Mouse (Mus musculus): ENCODE data around the gene Sprr1b.

Gene Sprr1b

DNA sequence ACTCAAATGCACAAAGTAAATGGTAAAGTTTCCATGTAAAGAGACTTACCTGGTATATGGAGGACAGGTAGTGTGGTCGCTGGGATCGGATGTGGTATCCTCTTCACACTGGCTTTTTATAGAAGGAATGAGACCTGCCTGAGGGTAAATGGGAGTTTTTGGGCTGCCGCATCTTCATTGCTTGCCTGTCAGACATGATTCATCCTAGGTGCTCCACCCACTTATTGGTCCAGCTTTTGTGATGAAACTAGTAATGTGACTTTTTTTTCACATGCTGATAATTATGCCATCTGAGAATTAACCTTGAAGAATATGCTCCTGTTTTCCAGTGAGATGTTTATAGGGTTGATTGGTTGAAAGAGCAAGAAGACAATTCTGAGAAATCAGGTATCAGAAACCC lies at the start of gene Sprr1b:
TSS of gene Sprr1b (minus strand) at position 101 of the 400 bp plus-strand sequence.
- DNase-seq (ENCODE audit: low spot score) = no peak

DNA sequence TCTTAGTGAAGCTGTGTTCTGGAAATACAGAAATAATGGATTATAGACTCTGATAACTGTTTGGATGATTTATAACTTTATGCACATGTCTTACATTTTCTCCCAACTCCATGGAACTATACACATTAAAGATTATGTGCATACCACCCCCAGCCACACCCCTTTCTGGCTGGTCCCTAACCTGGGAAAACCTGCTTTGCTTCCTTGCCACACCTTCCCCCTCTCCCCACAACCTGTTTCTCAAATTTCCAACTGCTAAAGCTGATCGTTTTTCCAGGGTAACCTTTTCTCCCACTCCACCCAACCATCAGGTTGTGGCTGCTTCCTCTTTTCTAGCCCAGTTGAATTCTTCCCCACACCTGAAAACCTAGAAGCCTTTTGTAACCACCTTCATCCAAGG lies 47.7 kb upstream of the Sprr1b start:
- no peak for DNase-seq (ENCODE audit: low spot score)

DNA sequence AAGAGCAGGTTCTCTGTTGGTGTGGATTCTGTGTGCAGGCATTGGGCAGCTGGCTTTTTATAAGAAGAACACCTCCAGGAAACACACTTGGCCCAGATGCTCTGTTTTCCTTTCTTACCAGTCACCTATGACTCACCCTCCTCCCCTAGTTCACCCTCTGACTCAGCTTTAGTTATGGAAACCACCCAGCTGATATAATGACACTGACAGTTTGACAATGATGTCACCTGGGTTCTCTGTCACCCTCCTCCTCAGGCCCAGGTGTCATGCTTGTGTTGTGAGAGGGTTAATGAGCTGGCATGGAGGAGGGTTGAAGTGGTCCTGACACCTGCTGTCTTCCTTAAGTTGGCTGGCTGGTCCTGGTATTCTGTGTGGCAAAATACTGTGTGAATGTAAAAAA lies 47.3 kb upstream of the Sprr1b start, which contains the start of gene Sprr1a:
TSS of gene Sprr1a (minus strand) at position 33 of the 400 bp plus-strand sequence.
- no peak for DNase-seq (ENCODE audit: low spot score)

DNA sequence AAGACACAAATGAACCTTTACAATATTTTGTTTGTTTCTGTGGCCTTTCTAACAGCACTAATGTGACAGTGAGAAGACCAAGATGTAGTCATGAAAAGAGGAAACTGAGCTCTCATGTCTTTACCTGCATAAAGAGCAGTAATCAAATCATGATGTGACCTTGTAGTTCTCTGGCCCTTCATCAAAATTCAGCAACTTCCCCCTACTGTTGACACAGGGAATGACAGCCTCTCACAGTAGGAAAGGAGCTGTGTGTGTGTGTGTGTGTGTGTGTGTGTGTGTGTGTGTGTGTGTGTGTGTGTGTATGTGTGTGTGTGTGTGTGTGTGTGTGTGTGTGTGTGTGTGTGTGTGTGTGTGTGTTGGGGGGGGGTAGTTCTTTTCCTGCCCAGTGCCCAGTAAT lies 42.7 kb upstream of the Sprr1b start:
- DNase-seq (ENCODE audit: low spot score) = peak; percentile 32

DNA sequence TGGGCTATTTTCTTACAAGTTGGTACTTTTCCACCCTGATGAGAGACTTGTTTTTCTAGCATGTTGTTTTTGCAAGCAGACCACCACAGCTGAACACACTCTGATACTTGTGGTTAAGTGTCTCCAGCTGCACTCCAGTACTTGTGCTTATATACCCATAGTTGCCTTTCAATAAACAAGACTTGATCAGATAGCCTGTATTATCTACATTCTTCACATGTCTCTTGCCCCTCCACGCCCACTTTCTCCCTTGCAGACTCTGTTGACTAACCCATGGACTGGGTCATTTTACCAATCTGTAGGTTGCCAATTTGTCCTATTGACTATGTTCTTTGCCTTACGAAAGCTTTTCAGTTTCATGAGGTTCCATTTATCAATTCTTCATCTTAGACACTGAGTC lies 31.5 kb upstream of the Sprr1b start:
- DNase-seq (ENCODE audit: low spot score) = no peak

DNA sequence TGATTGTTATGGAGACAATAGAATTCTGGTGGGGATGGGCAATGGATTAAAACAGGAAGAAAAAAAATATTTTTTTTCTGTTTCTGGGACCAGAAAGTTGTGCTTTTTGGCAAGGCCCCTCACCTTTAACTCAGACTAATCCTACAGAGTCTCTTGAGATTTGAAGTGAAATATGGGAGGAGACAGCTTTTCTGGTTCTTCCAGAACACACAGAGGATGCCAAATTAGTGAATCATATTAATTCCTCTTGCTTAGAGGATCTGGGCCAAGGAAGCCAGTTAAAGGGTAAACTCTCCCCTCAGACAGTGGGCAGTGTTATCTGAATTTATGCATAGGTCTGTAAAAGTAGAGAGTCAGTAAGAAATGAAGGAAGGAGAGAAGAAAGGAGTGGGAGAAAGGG lies 28.8 kb upstream of the Sprr1b start:
- DNase-seq (ENCODE audit: low spot score) = no peak

DNA sequence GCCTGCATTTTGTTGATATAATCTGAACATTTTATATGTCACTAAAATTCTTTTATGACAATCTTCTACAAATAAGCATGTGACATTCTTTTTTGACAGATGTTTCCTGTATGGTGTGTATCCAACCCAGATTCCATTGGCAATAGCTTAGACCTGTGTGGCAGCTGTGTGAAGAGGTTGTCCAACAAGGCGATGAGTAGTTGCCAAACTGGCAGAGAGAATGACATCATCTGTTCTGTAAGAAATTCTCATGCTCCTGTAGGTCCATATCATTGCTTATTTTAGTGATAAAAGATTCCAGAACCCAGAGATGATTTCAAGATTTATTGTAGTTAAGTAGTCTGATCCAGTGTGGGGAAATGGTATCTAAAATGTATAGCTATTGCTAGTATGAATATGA lies 28.0 kb upstream of the Sprr1b start:
- no peak for DNase-seq (ENCODE audit: low spot score)

DNA sequence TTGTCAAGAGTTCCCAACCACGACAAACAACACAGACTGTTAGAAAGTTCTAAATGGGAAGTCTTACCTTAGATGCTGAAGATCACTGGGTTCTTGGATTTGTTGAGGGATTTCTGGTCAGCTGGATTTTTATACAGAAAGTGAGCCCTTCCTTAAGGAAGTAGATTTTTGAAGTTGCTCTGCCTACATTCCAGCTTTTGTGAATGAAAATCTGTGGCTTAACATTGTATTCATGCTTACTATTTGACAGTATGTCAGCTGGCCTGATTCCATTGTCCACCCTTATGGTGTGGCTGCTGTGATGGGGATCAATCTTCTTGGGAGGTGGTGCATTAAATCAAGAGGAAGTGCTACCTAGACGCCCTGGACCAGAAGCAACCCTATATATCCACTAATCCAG lies 20.0 kb upstream of the Sprr1b start, which contains the start of gene Sprr3:
TSS of gene Sprr3 (minus strand) at position 101 of the 400 bp plus-strand sequence.
- DNase-seq (ENCODE audit: low spot score) = no peak

DNA sequence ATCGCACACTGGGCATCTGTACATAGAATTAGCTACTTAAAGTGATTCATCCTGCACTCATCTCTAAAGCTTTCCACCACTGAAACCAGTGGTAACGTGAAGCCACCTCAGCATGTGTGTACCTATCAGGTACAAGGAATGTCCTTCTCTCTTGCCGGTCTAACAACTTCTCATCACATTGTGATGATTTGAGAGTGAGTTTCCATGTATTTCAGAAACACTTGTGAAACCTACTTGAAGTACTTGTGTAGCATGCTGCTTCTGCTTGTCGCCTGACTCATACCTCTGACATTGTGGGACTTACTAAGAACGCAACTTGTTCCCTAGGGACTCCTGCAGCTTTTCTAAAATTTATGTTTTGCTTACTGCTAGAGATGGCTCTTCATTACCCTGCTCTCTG lies 16.6 kb upstream of the Sprr1b start:
- DNase-seq (ENCODE audit: low spot score) = no peak

DNA sequence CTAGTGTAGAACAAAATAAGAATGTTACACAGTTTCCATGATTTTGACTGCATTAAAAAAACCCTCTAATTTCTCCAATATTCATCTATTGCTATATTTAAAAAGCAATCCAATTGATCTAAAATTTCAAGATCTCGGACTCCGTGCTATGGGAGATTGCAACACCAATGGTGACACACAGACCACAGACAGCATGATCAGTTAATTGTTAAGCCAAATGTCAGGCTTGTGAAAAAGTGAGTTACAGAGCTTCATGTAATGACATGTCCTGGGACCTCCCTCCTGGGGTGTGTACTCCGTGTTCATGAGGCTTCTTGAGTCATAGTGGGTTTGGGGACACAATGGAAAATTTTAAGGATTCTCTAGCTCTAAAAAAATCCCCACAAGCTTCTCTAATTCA lies 1.6 kb upstream of the Sprr1b start:
- no peak for DNase-seq (ENCODE audit: low spot score)

DNA sequence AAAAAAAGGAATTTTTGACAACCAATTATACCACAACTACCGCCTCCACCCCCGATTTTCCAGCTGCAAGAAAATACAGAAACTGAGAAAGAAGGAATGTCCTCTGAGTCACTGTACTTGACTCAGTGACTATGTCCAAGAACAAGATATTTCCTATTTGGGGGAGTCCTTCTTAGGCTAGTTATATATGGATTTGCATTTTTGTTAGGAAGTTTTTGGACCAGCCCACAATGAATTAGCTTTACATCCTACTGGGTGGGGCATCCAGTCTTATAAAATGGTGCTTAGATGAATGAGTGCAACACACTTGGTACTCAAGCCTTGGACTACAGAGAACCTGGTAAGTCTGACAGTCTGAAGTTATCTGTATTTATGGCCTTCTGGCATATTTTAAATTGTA lies 6.3 kb downstream of the Sprr1b start, which contains the start of gene Sprr2k:
TSS of gene Sprr2k (plus strand) at position 301 of the 400 bp plus-strand sequence.
- DNase-seq (ENCODE audit: low spot score) = no peak

DNA sequence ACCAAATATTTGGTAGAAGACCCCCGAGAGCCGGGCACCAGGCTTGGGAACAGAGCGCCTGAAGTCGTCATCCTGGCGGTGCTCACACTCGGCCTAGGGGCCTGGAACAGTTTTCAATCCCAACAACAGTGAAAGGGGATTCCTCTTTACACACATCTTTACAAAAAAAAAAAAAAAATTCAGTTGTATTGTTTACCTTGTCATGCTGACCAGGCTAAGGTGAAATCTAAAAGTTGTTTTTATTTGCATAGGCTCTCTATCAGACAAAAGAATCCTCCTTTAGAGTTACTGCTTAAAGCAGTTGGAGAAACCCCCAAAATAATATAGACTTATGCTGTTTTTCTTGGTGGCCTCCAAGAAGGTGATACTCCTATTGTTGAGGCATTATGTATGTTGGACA lies 9.3 kb downstream of the Sprr1b start, which contains the start of gene Gm9774:
TSS of gene Gm9774 (minus strand) at position 101 of the 400 bp plus-strand sequence.
- no peak for DNase-seq (ENCODE audit: low spot score)

DNA sequence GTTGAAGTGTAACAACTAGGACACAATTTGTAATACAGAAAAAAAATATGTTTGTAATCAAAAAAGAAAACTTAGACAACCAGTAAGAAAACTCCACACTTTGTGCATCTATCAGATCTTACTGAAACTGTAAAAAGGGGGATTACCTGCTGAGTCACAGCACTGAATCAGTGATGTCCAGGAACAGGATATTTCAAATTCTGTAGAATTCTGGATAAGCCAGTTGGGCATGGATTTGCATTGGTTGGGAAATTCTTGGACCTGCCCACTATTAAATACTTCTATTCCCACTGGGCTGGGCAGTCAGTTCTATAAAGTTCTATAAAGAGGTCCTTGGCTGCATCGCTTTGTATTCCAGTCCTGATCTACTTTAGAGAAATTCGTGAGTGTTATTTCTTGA lies 20.8 kb downstream of the Sprr1b start, which contains the start of gene Sprr2j-ps:
TSS of gene Sprr2j-ps (plus strand) at position 301 of the 400 bp plus-strand sequence.
- no peak for DNase-seq (ENCODE audit: low spot score)

DNA sequence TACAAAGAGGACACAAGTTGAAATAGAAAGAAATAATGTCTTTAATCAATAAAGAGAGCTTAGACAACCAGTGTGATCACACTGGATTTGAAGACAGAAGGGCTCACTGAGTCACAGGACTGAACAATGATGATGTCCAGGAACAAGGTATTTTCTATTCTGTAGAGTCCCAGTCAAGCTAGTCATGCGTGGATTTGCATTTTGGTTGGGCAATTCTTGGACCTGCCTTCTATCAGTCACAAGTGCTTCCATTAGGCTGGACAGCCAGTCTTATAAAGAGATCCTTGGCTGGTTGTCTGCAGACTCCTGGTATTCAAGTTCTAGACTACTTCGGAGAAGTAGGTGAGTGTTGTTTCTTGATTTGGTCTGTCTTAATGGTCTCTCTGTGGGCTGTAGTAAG lies 30.9 kb downstream of the Sprr1b start, which contains the start of gene Sprr2i:
TSS of gene Sprr2i (plus strand) at position 301 of the 400 bp plus-strand sequence.
- no peak for DNase-seq (ENCODE audit: low spot score)

DNA sequence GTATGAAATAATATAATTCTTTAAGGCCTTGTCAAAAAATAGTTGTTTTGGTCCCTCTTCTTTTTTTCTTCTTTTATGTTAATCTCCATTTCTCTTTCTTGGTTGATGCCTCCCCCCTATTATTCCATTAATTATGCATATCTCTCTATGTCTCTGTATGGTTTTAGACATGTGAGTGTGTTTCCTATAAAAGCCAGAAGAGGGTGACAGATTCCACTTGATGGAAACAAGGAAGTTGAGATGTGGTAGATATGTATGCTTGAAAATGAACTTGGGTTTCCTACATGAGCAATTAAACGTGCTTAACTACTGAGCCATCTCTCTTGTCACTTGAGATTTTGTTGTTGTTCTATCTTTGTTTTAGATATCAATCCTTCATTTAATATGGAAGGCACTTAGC lies 44.3 kb downstream of the Sprr1b start:
- DNase-seq (ENCODE audit: low spot score) = peak; percentile 7
